Mouse (Mus musculus): ENCODE data around the gene Gm5244.

The Gm5244 gene

DNA sequence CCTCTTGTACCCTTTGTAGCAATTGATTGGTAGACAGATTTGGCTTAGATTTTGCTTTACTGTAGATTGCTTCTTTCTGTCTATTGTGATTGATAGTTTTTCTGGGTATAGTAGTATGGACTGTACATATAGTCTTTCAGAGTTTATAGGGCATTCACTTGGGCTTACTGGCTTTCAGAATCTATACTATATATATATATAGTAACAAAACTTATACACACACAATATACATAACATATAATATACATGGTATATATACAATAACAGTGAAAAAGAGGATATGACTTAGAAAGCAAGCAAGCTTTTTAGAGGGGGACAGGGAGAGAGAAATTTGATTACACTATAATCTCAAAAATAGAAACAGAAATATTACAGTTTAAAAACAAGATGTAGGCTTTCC is at the start of gene Gm5244:
Gene Gm5244, plus strand, starts transcription at position 301 of the 400 bp plus-strand sequence.
- DNase-seq, result no peak

GRCm38 (mm10) chr19:12797071-12797470 is 49.4 kb upstream of the Gm5244 start:
- peak in 1 of 2 experiments; percentile 37 for DNase-seq

DNA sequence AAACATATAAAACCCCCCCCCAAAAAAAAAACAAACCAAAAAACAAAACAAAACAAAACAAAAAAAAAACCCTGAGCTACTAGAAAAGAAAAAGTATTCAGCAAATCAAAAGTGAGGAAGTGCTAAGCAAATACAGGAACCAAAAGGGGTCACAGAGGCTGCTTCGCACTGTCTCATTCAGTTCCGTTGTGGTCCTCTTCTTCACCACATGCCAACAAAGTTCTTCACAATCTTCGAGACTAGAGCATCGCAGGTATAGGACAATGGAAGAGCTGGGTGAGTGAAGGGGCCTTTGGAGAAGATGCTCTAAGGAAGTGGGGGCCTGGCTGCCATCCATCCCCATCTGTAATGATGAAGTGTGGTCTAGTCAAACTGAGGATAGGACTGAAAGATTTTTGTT is 48.1 kb upstream of the Gm5244 start:
- peak; percentile 74 to 77 for DNase-seq

GRCm38 (mm10) chr19:12799081-12799480 is 47.4 kb upstream of the Gm5244 start:
- DNase-seq, result no peak

GRCm38 (mm10) chr19:12800621-12801020 is 45.9 kb upstream of the Gm5244 start:
- peak in 1 of 2 experiments; percentile 28 for DNase-seq

DNA sequence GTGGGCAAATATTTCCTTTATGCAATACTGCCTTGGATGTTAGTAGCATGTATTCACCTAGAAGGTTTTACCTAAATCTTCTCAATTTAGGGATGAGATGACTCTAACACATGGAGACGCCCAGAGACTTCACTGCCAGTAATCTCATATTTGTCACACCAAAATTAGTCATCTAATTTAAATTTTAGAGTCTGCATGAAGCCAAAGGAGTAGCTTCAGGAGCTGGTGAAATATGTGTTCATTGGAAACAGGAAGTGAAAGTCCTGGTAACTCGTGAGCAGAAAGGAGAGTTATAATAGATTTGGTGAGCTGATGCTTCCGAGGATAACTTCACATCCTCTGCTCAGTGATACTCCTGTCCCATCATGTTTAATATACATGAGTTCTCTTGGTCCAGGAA is 45.4 kb upstream of the Gm5244 start:
- DNase-seq, result peak; percentile 55 to 66

DNA sequence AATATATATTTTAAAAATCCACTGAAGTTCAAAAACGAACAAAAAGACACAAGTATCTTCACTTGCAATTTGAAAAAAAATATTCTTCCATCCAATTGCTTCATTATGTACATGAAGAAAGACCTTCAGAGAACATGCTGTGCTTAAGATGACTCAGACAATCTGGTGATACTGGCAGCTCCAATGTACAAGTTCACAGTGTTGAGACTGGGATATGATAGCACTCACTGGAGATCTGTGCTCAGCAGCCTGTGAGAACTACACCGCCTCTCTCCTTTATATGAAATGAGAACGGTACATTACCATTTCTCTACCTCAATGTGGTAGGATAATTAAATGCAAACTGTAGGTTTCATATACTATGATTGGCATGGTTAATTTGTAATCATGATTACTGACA is 43.7 kb upstream of the Gm5244 start:
- no peak for DNase-seq

- DNase-seq, result no peak
Measured at GRCm38 (mm10) chr19:12804237-12804636, 42.2 kb upstream of the Gm5244 start.

- DNase-seq, result no peak
Measured at GRCm38 (mm10) chr19:12805730-12806129, 40.8 kb upstream of the Gm5244 start.

GRCm38 (mm10) chr19:12806214-12806613 is 40.3 kb upstream of the Gm5244 start:
- DNase-seq, result no peak

GRCm38 (mm10) chr19:12812644-12813364 is 33.7 kb upstream of the Gm5244 start:
- no peak for DNase-seq

DNA sequence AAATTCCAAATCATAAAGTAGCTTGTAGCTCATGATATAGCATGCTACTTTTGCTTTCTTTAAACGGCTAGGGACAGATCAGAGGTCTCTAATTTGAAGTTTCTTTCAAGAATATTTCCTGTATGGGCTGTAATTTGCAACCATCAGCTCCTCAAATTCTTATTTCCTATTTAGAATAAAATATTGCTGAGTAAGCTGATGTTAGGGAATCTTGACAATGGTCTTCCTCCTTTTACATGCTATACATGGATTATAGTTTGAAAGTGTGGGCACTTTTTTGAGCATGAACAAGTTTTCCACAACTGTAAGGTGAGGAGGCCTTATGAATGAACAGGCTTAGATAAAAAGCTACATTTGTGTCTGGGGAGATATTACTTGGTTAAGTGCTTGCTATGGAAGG is 32.6 kb upstream of the Gm5244 start:
- DNase-seq, result no peak

- peak in 1 of 2 experiments; percentile 29 for DNase-seq
Measured at GRCm38 (mm10) chr19:12818507-12818906, 28.0 kb upstream of the Gm5244 start.

GRCm38 (mm10) chr19:12820383-12820782 is 26.1 kb upstream of the Gm5244 start:
- peak; percentile 69 to 72 for DNase-seq

DNA sequence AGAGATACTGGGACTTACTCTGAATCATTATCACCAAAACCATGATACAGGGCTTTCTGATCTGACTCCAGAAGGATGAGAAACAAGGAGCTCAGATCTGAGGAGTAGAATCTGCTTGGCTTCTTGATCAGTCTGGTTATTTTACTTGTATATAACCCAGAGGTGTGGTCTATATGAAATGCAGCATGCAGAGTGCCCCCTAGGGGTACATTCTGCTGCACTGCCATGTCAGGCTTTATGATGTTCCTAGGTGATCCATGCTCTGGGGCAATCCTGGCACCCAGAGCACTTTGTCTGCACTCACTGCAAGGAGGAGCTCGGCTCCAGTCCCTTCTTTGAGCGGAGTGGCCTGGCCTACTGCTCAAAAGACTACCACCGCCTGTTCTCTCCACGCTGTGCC is 21.9 kb upstream of the Gm5244 start:
- peak; percentile 30 to 40 for DNase-seq

GRCm38 (mm10) chr19:12830823-12831430 is 15.6 kb upstream of the Gm5244 start:
- DNase-seq, result no peak

DNA sequence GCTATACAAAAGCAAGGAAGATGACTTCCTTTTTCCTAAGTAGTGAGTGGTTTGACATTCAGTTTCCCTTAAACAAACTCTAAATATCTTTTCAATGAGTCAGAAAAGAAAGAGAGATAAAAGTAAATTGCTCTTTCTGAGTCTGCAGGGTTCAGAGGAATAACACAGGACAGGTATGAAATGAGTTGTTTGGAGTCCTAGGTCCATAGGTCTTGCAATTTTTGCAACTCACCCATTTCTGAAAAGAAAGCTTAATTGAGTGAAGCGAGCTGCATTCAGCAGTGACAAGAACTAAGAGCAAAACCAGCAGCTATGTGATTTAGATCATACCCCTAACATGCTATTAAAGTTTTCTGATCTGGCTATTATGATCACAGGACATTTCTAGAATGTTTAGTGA is 14.9 kb upstream of the Gm5244 start:
- DNase-seq, result no peak

- DNase-seq, result peak; percentile 8 to 23
Measured at GRCm38 (mm10) chr19:12833625-12834024, 12.9 kb upstream of the Gm5244 start.

GRCm38 (mm10) chr19:12838507-12838906 is 8.0 kb upstream of the Gm5244 start:
- DNase-seq, result no peak

DNA sequence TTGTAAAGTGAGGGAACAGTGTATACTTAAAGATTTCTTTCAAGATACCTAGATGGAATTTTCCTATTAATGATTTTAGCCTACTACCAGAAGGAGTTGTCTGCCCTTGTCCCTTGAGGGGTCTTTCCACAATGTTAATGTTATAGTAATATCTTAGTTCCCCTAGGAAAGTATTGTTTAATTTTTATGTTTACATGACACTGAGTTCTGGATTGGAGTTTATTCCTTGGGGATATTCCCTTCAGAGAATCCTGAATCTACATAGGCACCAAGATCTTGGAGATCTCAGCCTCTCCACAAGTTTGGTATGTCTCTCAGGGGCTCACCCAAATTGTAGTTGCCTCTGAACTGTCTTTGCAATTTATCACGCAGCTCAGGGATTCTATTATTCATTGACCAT is 10.5 kb downstream of the Gm5244 start, which contains the start of gene Olfr1444:
Gene Olfr1444, plus strand, starts transcription at position 301 of the 400 bp plus-strand sequence.
- no peak for DNase-seq

DNA sequence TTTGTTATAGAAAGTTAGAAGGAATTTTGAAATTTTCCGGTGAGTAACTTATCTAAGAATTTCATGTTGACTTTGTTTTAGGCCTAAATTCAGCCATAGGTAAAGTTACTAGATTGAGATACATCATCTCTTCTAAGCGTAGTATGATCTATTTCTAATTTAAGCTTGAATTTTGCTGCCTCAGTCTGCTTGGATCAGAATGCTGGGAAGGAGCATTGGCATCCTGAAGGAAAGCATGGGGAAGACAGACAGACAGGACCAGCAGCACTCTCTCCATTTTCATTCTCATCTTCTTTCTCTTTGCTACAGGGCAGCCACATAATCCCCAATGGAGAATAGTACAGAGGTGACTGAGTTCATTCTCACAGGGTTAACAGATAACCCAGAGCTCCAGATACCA is 37.1 kb downstream of the Gm5244 start, which contains the start of gene Olfr1445:
Gene Olfr1445, plus strand, starts transcription at position 301 of the 400 bp plus-strand sequence.
- DNase-seq, result no peak

GRCm38 (mm10) chr19:12893424-12893823 is 46.9 kb downstream of the Gm5244 start, which contains the start of gene Olfr1446:
Olfr1446 (minus strand) TSS chr19:12893524.
- no peak for DNase-seq

Measured in B cell, adult 2 months (primary cell).